Mouse (Mus musculus): ENCODE results near the gene Vmn2r39.
"Not testable (repeated sequence)": the region's sequence is repeated elsewhere in the genome, so short reads cannot be mapped to it uniquely, and the experiment has no call there.

The Vmn2r39 gene

GRCm38 (mm10) chr7:9030698-9031097, at the start of gene Vmn2r39:
Vmn2r39 (minus strand) TSS chr7:9030798.
- DNase-seq (ENCODE audit: low spot score in 2 of 2), result not testable (repeated sequence)

- not testable (repeated sequence) for DNase-seq (ENCODE audit: low spot score in 2 of 2)
Observed at GRCm38 (mm10) chr7:9065353-9065752, 34.8 kb upstream of the Vmn2r39 start.
